Mouse (Mus musculus) heart, postnatal 0 days (tissue): ENCODE results near the gene Tbx10.

ENCODE experiments used
- CTCF ChIP-seq: IDR thresholded peaks from 2 replicates; pipeline ENCODE4 v1.5.1; 2016; ENCODE audit warnings: antibody characterized with exemption, control low read depth, low read depth
- EP300 ChIP-seq: IDR thresholded peaks from 2 replicates; pipeline ENCODE4 v1.6.1; 2016; ENCODE audit warnings: antibody characterized with exemption, low read depth

- TF ChIP-seq EP300 (no peak), CTCF (no peak)
Measured at GRCm38 (mm10) chr19:3988066-3988465, 4.5 kb upstream of the Tbx10 start.
